In the genomic region with DNA sequence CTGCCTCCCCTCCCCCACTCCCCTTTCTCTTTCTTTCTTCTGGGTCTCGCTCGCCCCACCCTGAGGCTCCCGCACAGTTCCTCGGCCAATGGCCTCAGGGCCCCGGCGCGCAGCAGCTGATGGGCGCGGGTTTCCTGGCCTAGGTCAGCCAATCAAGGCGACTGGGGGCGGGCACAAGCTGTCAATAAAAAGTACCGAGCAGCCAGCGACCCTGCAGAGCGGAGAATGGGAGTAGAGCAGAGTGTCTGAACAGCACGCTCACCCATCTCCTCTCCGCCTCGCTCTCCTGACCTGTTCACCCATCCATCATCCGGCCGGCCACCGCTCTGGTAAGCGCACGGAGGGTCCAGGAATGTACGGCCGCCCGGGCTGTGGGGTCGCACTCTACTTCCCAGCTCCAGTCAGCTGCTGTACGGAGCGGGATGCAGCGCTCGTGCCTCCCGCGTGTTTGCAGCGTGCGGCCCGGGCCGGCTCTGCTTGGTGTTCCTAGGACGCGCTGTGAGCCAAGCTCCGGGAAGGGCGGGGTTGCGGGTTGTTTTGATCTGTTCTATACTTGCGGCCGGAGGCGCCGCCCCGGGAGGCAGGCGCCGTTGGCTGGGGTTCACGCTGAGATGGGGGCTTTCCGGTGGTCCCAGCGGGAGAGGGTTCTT, we compare ENCODE assay signal across 8 mouse cellular contexts. TPM values are rescaled to one million over a fixed set of nuclear protein-coding genes. Genes with fewer than 3 reads are reported as not detected.
A peak's percentile ranks its signal among the peaks of the same experiment; 100 is the strongest.
DNase-seq lines count a peak whose midpoint lies in the region; ATAC-seq and TF ChIP-seq lines count a peak whose summit lies in the region.

A gene (plus strand): TSS at position 214 of the 650 bp plus-strand sequence.
A gene (minus strand): TSS at position 498 of the 650 bp plus-strand sequence.

- peak; percentile 97 for ATAC-seq in hindbrain, postnatal 0 days
- peak; percentile 82 for ATAC-seq in megakaryocyte, adult 5-6 weeks (ENCODE audit: poor library complexity, severe bottlenecking)

- under 1% methylated on average over 51 of the region's 51 CpGs for WGBS in hindbrain, postnatal 0 days

- H3K4me1 ChIP-seq in hindbrain, postnatal 0 days (ENCODE audit: insufficient read depth, low read length) = peaks cover 9% of the 10 kb centered on the region; the same call in 1 of the 2 replicates

- H3K4me2 ChIP-seq in hindbrain, postnatal 0 days (ENCODE audit: low read depth, low read length) = peak within 1 kb of the TSS; percentile 72

- H3K27me3 ChIP-seq in hindbrain, postnatal 0 days (ENCODE audit: insufficient read depth, low read length) = no peaks in the 10 kb centered on the region

- peak within 1 kb of the TSS; percentile 73 for H3K9ac ChIP-seq in hindbrain, postnatal 0 days (replicated peaks; ENCODE audit: low read length)

- peak within 1 kb of the TSS; percentile 88 for H3K4me3 ChIP-seq in gastrocnemius, adult 2 months
- H3K4me3 ChIP-seq in hindbrain, postnatal 0 days (ENCODE audit: low read length) = peak within 1 kb of the TSS; percentile 81
- H3K4me3 ChIP-seq in left cerebral cortex, adult 2 months = peak within 1 kb of the TSS; percentile 59

- H3K9me3 ChIP-seq in hindbrain, postnatal 0 days (ENCODE audit: low read length) = no peaks in the 10 kb centered on the region

- H3K36me3 ChIP-seq in hindbrain, postnatal 0 days (ENCODE audit: insufficient read depth, low read length) = peaks cover 18% of the 10 kb centered on the region

- TF ChIP-seq CTCF in gastrocnemius, adult 2 months (IDR thresholded peaks at IDR 0.05) = no peak
- TF ChIP-seq CTCF in hindbrain, postnatal 0 days (IDR thresholded peaks at IDR 0.05; ENCODE audit: low read depth) = no peak
- no peak for TF ChIP-seq CTCF in left cerebral cortex, adult 2 months (IDR thresholded peaks at IDR 0.05)

- intact Hi-C loops in gastrocnemius, adult 2 months (cut with DNase I) = loop anchor here (1.0 to 2.0 kb wide), 2 partner anchors 133 to 218 kb away; no protein-coding TSS in a partner anchor
- intact Hi-C loops in left cerebral cortex, adult 2 months (cut with DNase I) = loop anchor here (5.0 kb wide), 1 partner anchor 827 kb away; no protein-coding TSS in a partner anchor

- peak within 1 kb of the TSS; percentile 98 for H3K27ac ChIP-seq in gastrocnemius, adult 2 months
- H3K27ac ChIP-seq in hindbrain, postnatal 0 days = peak within 1 kb of the TSS; percentile 94
- H3K27ac ChIP-seq in left cerebral cortex, adult 2 months = peak within 1 kb of the TSS; percentile 88

- DNase-seq in WW6 (ENCODE audit: low read depth, low spot score) = peak; percentile 94
- peak; percentile 93 to 97 for DNase-seq in cerebellum, postnatal 4 days (ENCODE audit: low spot score in 2 of 2)
- DNase-seq in gastrocnemius, adult 2 months = peak; percentile 98
- DNase-seq in hindbrain, postnatal 0 days (ENCODE audit: low spot score) = peak; percentile 98
- DNase-seq in left cerebral cortex, adult 2 months (ENCODE audit: extremely low spot score in 1 of 2, low spot score in 2 of 2) = peak; percentile 89 to 94
- DNase-seq in right cerebral cortex, adult 2 months (ENCODE audit: low spot score in 2 of 2) = peak; percentile 89 to 94
- peak; percentile 97 for DNase-seq in urinary bladder, postnatal 14 days (ENCODE audit: low spot score)

RNA-seq across cellular contexts. Expression of the first gene that starts in this region (rescaled TPM):
- total RNA-seq in gastrocnemius, adult 2 months (2021) = 100 to 1,000 TPM; 501 to 689 TPM
- total RNA-seq in hindbrain, postnatal 0 days (2014; rRNA removed) = 416 and 422 TPM in 2 replicates
- polyA plus RNA-seq in hindbrain, postnatal 0 days (2015; fragmentation: Nextera tagmentation; extraction: Ambion mirVana) = 308 and 349 TPM in 2 replicates
- total RNA-seq in left cerebral cortex, adult 2 months (2021) = 1,000 to 10,000 TPM; 1,896 to 2,040 TPM
- total RNA-seq in megakaryocyte, adult 5-6 weeks (2015) = 58.1 and 63.4 TPM in 2 replicates
- total RNA-seq in megakaryocyte, adult 5-6 weeks (2017) = 79.0 and 91.0 TPM in 2 replicates

RNA-seq across cellular contexts. Expression of the second gene that starts in this region (rescaled TPM):
- total RNA-seq in gastrocnemius, adult 2 months (2021) = 1 to 10 TPM; 1.6 to 4.4 TPM
- total RNA-seq in hindbrain, postnatal 0 days (2014; rRNA removed) = 0.72 and 1.6 TPM in 2 replicates
- polyA plus RNA-seq in hindbrain, postnatal 0 days (2015; fragmentation: Nextera tagmentation; extraction: Ambion mirVana) = 1.4 and 1.6 TPM in 2 replicates
- 1 to 10 TPM; 3.4 to 3.9 TPM for total RNA-seq in left cerebral cortex, adult 2 months (2021)
- 0.55 and 0.56 TPM in 2 replicates for total RNA-seq in megakaryocyte, adult 5-6 weeks (2015)
- total RNA-seq in megakaryocyte, adult 5-6 weeks (2017) = 0.04 and 0.41 TPM in 2 replicates

Comparison
In these comparisons a context has a peak if more than half of its experiments do, and no peak if none do; other contexts are left out.
1. Peak in every context shown above with its lines: DNase-seq, ATAC-seq, H3K4me3 ChIP-seq and H3K27ac ChIP-seq.